Mouse (Mus musculus): ENCODE results near the gene Rnaseh2a.
A peak's percentile ranks its signal among the peaks of the same experiment; 100 is the strongest.

GRCm38 (mm10) chr8:84937620-84938485 is 31.7 kb downstream of the Rnaseh2a start:
- TF ChIP-seq TBP (IDR thresholded peaks at IDR 0.05; ENCODE audit: low read depth, low read length): no peak
- no peak for TF ChIP-seq CTCF (IDR thresholded peaks at IDR 0.05 in 2 of 3, conservative IDR thresholded peaks at IDR 0.05 in 1 of 3; ENCODE audit: control insufficient read depth in 1 of 3, insufficient read depth in 1 of 3, low read depth in 2 of 3, low read length in 3 of 3, poor library complexity in 1 of 3, severe bottlenecking in 1 of 3)
- TF ChIP-seq MXI1 (IDR thresholded peaks at IDR 0.05; ENCODE audit: low read depth, low read length): no peak
- peak; percentile 80 for TF ChIP-seq ZNF384 (IDR thresholded peaks at IDR 0.05; ENCODE audit: low read depth, low read length)
- TF ChIP-seq MYC (IDR thresholded peaks at IDR 0.05; ENCODE audit: low read depth, low read length): no peak
- TF ChIP-seq POLR2A (IDR thresholded peaks at IDR 0.05; ENCODE audit: control insufficient read depth in 1 of 2, insufficient read depth in 1 of 2, low read depth in 1 of 2, low read length in 2 of 2, poor library complexity in 1 of 2): no peak

Data from MEL (cell line).